Mouse (Mus musculus) lung, embryonic 16.5 days (tissue): ENCODE data around the gene C2cd4d. TPM values are rescaled to one million over a fixed set of nuclear protein-coding genes. Genes with fewer than 3 reads are reported as not detected.

Source experiments
- polyA plus RNA-seq: library from polyadenylated mRNA; unstranded; fragments of >200 nt; fragmentation: Nextera tagmentation; extraction: Ambion mirVana; gene quantifications from 2 replicates; pipeline ENCODE4 v1.2.1, GENCODE M21; 2015

The C2cd4d gene
- polyA plus RNA-seq, 1 experiment from 2014 or later: 0.68 TPM

Other genes with a start within 250 kb of the C2cd4d start
- not detected in 2 replicates for gene Gm10696, start 184.2 kb upstream of the C2cd4d start, polyA plus RNA-seq
- not detected in 2 replicates for gene Gm5286, start 165.7 kb upstream of the C2cd4d start, polyA plus RNA-seq
- gene Gm4778, start 98.4 kb upstream of the C2cd4d start, polyA plus RNA-seq: not detected in 2 replicates
- gene Them4, start 52.3 kb upstream of the C2cd4d start, polyA plus RNA-seq: 10.2 TPM in 2 replicates
- 0.40 and 0.73 TPM in 2 replicates for gene Them5, start 20.3 kb upstream of the C2cd4d start, polyA plus RNA-seq
- gene Rorc, start 10.4 kb downstream of the C2cd4d start, polyA plus RNA-seq: 8.9 and 9.5 TPM in 2 replicates
- 0.35 and 0.44 TPM in 2 replicates for gene Lingo4, start 36.1 kb downstream of the C2cd4d start, polyA plus RNA-seq
- 12.5 and 12.6 TPM in 2 replicates for gene Tdrkh, start 50.8 kb downstream of the C2cd4d start, polyA plus RNA-seq
- gene Mrpl9, start 80.9 kb downstream of the C2cd4d start, polyA plus RNA-seq: 58.8 and 59.8 TPM in 2 replicates
- 0.31 and 0.49 TPM in 2 replicates for gene Oaz3, start 81.5 kb downstream of the C2cd4d start, polyA plus RNA-seq
- gene Celf3, start 115.9 kb downstream of the C2cd4d start, polyA plus RNA-seq: 2.3 and 3.3 TPM in 2 replicates
- 16.1 and 28.1 TPM in 2 replicates for gene Riiad1, start 117.9 kb downstream of the C2cd4d start, polyA plus RNA-seq
- gene Snx27, start 220.3 kb downstream of the C2cd4d start, polyA plus RNA-seq: 38.6 and 45.6 TPM in 2 replicates